Mouse (Mus musculus) liver, embryonic 13.5 days (tissue): Measurements from ENCODE around the gene Glrx2. TPM values are rescaled to one million over a fixed set of nuclear protein-coding genes. Genes with fewer than 3 reads are reported as not detected.
A peak's percentile ranks its signal among the peaks of the same experiment; 100 is the strongest.

Experiments used
- ATAC-seq: fragments of 200-750 bp; cut with Nextera tagmentation; 2 replicates; pipeline ENCODE4 v1.8.0; 2017; ENCODE audit warnings: low read depth, mild to moderate bottlenecking, moderate number of reproducible peaks, moderate library complexity
- DNase-seq: peaks from one replicate; pipeline ENCODE4 v3.0.0; 2022
- H3K27ac ChIP-seq: fragments of 300-500 bp; sonication (generic); 2 replicates; pipeline ENCODE4 v1.5.1; 2015; ENCODE audit warnings: moderate library complexity, mild to moderate bottlenecking, inconsistent platforms
- H3K27me3 ChIP-seq: fragments of 300-500 bp; sonication (generic); 2 replicates; pipeline ENCODE4 v1.6.1; 2015; ENCODE audit warnings: mild to moderate bottlenecking, inconsistent platforms
- H3K36me3 ChIP-seq: fragments of 300-500 bp; sonication (generic); 2 replicates; pipeline ENCODE4 v1.6.1; 2015; ENCODE audit warnings: mild to moderate bottlenecking, inconsistent platforms
- H3K4me1 ChIP-seq: fragments of 300-500 bp; sonication (generic); replicated peaks from 2 replicates; pipeline ENCODE4 v1.6.1; 2015; ENCODE audit warnings: inconsistent platforms
- H3K4me2 ChIP-seq: fragments of 300-500 bp; sonication (generic); 2 replicates; pipeline ENCODE4 v1.6.1; 2015; ENCODE audit warnings: inconsistent platforms, mild to moderate bottlenecking, moderate library complexity
- H3K4me3 ChIP-seq: fragments of 300-500 bp; sonication (generic); replicated peaks from 2 replicates; pipeline ENCODE4 v1.5.1; 2015; ENCODE audit warnings: mild to moderate bottlenecking, inconsistent platforms
- H3K9ac ChIP-seq: fragments of 300-500 bp; sonication (generic); 2 replicates; pipeline ENCODE4 v1.6.1; 2015; ENCODE audit warnings: mild to moderate bottlenecking, inconsistent platforms
- H3K9me3 ChIP-seq: fragments of 300-500 bp; sonication (generic); replicated peaks from 2 replicates; pipeline ENCODE4 v1.6.1; 2016; ENCODE audit warnings: inconsistent platforms
- WGBS: fragments of 180-500 bp; shearing (Covaris S2); methylation state at CpG from one replicate; pipeline ENCODE4 v1.1.7; 2015; ENCODE audit not compliant: insufficient replicate concordance; 5-methylcytosine and 5-hydroxymethylcytosine counted together
- polyA plus RNA-seq: library from polyadenylated mRNA; unstranded; fragments of >200 nt; fragmentation: Nextera tagmentation; extraction: Ambion mirVana; gene quantifications from 2 replicates; pipeline ENCODE4 v1.2.1, GENCODE M21; 2015

Gene Glrx2
- polyA plus RNA-seq, 1 experiment from 2014 or later = 72.3 TPM

DNA sequence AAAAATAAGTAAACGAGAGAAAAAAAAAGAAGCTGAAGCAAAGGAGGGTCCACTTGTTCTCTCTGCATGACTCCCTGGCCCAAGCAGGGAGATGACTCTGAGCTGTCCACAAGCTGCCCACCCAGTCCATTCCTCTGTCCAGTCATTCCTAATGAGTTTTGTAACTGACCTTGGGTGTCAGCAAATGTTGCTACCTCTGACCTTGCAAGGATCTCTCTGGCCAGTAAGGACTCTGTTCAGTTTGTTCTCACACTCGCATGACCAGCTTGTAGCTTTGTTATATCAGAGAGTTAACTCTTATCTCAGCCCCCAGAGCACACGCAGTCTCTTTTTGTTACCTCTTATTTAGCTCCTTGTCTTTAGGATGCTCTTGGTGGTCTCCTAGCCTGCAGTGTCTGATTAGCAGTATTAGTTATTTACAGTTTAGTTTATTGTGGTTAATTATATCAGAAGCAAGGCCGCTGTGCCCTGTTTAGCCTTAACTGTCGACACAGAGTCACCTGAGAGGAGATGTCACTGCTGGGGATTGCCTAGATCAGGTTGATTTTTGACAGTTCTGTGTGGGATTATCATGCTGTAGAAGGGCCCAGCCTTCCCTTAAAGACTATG is 8.4 kb downstream of the Glrx2 start:
- no peak overlapping the region for H3K4me3 ChIP-seq
- H3K36me3 ChIP-seq = no peaks in the 10 kb centered on the region
- no peaks in the 10 kb centered on the region for H3K9me3 ChIP-seq
- no peak overlapping the region; the same call in 1 of the 2 replicates for H3K27ac ChIP-seq
- peak; percentile 82 for ATAC-seq
- 20% methylated on average over 5 of the region's 5 CpGs for WGBS
- no peaks in the 10 kb centered on the region for H3K27me3 ChIP-seq
- H3K9ac ChIP-seq = no peak overlapping the region
- DNase-seq = no peak
- peaks cover 12% of the 10 kb centered on the region for H3K4me1 ChIP-seq
- no peak overlapping the region for H3K4me2 ChIP-seq

DNA sequence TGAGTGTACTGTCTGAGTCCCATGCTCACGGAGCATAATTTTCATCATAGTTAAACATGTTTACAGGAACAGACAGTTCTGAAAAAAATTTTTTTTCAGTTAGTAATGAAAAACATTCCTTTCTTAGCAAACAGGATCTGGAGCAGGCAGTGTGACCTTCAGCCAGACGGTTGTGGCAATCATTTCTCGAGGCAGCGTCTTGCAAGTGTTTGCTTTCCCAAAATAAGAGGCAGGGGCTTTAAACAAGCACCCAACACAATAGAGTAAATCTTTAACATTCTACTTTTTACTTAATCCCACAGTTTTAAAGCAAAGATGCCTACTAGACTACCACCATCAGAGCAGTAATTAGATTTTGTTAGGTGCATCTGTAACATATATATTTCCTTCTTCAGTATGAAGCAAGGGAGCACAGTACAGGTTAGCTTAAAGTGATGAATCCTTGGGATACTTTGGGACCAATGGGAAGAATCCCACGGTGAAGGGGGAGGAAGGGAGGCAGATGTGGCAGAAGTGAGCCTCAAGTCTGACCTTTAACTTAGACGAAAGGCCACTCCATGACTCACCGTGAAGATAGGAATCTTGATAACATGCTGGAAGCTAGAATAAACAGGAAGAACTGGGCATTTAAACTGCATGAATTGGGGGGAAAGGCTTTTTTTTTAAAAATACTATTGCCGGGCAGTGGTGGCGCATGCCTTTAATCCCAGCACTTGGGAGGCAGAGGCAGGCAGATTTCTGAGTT is 11.7 kb downstream of the Glrx2 start:
- Histone ChIP-seq H3K27me3 (no peaks in the 10 kb centered on the region), H3K27ac (no peak overlapping the region), H3K4me2 (no peak overlapping the region), H3K4me1 (peaks cover 12% of the 10 kb centered on the region), H3K9me3 (no peaks in the 10 kb centered on the region), H3K9ac (no peak overlapping the region), H3K36me3 (no peaks in the 10 kb centered on the region), H3K4me3 (no peak overlapping the region)
- 47% methylated on average over 9 of the region's 9 CpGs for WGBS
- ATAC-seq (no peak), DNase-seq (no peak)

DNA sequence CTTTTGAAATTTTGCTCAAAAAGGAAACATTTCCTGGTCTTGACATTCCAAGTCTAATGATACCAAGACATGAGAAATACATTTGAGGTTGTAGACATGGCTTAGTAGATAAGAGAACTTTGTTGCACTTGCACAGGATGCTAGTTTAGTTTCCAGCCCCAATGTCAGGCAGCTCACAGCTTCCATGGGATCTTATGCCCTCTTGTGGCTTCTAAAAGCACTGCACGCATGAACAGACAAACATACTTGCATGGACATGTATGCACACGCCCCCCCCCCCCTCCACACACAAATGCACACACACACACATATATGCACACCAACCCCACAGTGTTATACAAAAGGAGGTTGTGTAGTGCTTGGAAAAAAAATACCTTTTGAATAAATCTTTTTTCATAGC is 14.8 kb downstream of the Glrx2 start:
- H3K4me1 ChIP-seq = no peaks in the 10 kb centered on the region
- no peaks in the 10 kb centered on the region for H3K36me3 ChIP-seq
- no peaks in the 10 kb centered on the region for H3K9me3 ChIP-seq
- no peak overlapping the region for H3K4me2 ChIP-seq
- ATAC-seq = peak; percentile 68
- H3K27ac ChIP-seq = no peak overlapping the region
- DNase-seq = peak; percentile 39
- 43% methylated on average over 2 of the region's 2 CpGs for WGBS
- no peaks in the 10 kb centered on the region for H3K27me3 ChIP-seq
- no peak overlapping the region for H3K9ac ChIP-seq
- no peak overlapping the region for H3K4me3 ChIP-seq

DNA sequence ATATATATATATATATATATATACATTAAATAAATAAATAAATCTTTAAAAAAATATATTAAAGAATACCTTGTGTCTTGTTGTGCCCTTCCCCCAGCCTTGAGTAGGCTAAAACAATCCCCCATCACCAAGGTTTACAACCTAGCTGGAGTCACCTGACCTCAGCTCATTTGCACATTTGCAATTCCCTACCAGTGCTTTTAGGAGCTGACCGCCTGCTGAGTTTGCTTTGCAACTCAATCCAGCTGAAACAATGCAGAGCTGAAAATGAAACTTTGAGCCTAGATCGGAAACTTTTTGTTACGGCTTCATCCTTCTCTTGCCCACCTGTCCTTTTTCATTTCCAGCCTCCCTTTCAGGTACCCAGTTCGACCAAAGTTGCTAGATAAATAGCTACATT is 15.6 kb downstream of the Glrx2 start:
- no peaks in the 10 kb centered on the region for H3K4me1 ChIP-seq
- no peak overlapping the region for H3K4me2 ChIP-seq
- H3K4me3 ChIP-seq = no peak overlapping the region
- DNase-seq = no peak
- H3K9me3 ChIP-seq = no peaks in the 10 kb centered on the region
- H3K27ac ChIP-seq = no peak overlapping the region
- no peaks in the 10 kb centered on the region for H3K36me3 ChIP-seq
- H3K9ac ChIP-seq = no peak overlapping the region
- 64% methylated on average over 4 of the region's 4 CpGs for WGBS
- H3K27me3 ChIP-seq = no peaks in the 10 kb centered on the region
- no peak for ATAC-seq

DNA sequence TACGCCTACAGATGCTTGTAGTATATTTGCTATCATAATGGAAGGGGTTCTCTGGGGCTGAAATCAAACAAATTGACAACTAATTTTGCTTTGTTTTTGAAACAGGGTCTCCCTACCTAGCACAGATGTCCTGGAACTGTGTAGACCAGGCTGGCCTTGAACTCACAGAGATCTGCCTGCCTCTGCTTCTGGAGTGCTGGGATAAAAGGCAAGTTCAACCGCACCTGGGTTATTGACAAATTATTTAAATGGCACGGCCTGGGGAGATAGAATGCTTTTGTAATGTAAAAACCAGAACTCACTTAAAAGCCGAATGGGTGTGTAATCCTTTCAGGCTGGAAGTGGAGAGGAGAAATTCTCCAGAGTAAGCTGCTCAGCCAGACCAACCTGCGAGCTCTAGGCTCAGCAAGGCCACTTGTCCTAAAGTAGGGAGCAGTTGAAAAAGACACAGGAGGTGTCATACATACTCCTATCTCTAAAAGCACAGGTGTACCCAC is 17.8 kb downstream of the Glrx2 start:
- no peak overlapping the region for H3K4me3 ChIP-seq
- no peak for DNase-seq
- H3K4me1 ChIP-seq = no peaks in the 10 kb centered on the region
- no peak for ATAC-seq
- WGBS = 62% methylated on average over 5 of the region's 5 CpGs
- no peaks in the 10 kb centered on the region for H3K9me3 ChIP-seq
- H3K4me2 ChIP-seq = no peak overlapping the region
- no peaks in the 10 kb centered on the region for H3K36me3 ChIP-seq
- H3K27ac ChIP-seq = no peak overlapping the region
- H3K9ac ChIP-seq = no peak overlapping the region
- no peaks in the 10 kb centered on the region for H3K27me3 ChIP-seq

DNA sequence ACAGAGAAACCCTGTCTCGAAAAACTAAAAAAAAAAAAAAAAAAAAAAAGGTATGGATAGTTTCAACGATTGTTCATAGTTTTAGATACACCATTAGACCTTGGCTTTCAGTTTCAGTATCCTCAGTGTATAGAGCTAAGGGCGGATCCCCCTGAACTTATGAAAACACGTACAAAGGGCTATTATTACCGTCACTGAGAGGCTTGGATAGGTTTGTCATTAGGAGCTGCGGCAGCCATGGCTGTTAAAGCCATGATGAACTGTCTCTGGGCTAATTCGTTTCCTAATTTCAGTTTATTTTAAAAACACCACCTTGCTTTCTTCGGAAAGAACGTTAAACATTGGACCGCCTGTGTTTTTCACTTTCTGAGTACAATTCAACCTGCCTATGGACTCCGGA is 22.7 kb downstream of the Glrx2 start:
- peak overlapping the region; percentile 90; the same call in 1 of the 2 replicates for H3K27ac ChIP-seq
- ATAC-seq (no peak), DNase-seq (no peak)

DNA sequence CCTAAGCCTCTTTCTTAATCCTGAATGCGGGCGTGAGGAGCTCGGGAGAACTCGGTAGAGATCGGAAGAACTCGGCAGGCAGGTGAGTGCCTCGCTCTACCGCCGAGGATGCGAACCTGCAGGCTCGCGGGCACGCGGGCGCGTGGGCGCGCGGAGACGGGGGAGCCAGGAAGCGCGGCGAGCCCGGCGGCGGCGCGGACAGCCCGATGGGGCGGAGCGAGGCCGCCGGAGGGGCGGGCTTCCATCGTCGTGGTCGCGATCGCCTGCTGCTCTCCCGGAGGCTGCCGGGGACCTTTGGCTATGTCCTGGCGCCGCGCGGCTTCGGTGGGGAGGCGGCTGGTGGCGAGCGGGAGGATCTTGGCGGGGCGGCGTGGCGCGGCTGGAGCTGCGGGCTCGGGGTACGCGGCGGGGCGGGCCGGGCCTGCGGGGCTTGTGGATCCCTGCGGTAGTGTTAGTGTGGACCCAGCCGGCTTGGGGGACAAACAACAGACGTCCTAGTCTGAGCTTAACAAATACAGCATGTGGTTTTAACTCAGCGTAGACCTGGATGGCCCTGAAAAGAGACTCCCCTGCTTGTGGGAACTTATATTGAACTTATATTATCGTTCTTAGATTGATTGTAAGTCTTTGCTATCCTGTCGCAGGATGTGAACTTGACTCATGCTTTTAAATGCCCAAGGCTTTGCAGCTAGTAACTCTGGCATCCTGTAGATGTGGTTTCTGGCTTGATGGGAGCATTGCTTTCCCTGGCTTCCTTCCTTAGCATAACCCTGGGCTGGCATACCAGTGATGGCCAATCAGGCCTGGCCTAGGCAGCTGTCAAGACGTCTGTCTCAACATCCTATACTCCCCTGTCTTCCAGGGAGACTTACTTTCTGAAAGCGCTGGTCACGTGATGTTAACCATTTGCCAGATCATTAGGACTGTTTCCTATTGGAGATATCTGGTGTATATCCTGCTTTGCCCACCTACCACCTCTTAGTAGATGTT is 23.5 kb downstream of the Glrx2 start:
- under 1% methylated on average over 70 of the region's 71 CpGs for WGBS
- Histone ChIP-seq H3K9me3 (no peaks in the 10 kb centered on the region), H3K9ac (peak overlapping the region; percentile 85), H3K4me2 (peak overlapping the region; percentile 89), H3K27me3 (no peaks in the 10 kb centered on the region), H3K4me1 (peaks cover 31% of the 10 kb centered on the region), H3K4me3 (peak overlapping the region; percentile 83), H3K27ac (peak overlapping the region; percentile 90), H3K36me3 (peaks cover 15% of the 10 kb centered on the region)
- ATAC-seq (peak; percentile 93), DNase-seq (peak; percentile 71)

More for the DNA sequence above, 22.7 kb downstream of the Glrx2 start:
- H3K36me3 ChIP-seq = peaks cover 14% of the 10 kb centered on the region
- H3K9ac ChIP-seq = peak overlapping the region; percentile 85
- peak overlapping the region; percentile 89 for H3K4me2 ChIP-seq
- 18% methylated on average over 11 of the region's 11 CpGs for WGBS
- peak overlapping the region; percentile 83 for H3K4me3 ChIP-seq
- H3K9me3 ChIP-seq = no peaks in the 10 kb centered on the region
- H3K27me3 ChIP-seq = no peaks in the 10 kb centered on the region
- peaks cover 23% of the 10 kb centered on the region for H3K4me1 ChIP-seq

DNA sequence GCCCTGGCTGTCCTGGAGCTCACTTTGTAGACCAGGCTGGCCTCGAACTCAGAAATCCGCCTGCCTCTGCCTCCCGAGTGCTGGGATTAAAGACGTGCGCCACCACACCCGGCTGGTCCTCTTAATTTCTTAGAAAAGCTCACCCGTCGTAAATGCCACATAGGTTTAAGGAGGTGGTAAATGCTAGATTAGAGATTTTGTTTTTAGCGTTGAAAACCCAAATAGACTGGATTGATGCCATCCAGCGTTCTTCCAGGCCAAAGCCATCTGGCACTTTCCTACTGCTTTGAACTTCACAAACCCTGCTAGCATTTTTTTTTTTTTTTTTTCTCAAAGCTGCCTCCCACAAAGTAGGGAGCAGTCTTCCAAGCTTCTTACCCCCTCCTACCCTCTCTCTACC is 24.4 kb downstream of the Glrx2 start:
- Histone ChIP-seq H3K9me3 (no peaks in the 10 kb centered on the region), H3K27ac (peak overlapping the region; percentile 90; the same call in 1 of the 2 replicates), H3K36me3 (peaks cover 23% of the 10 kb centered on the region), H3K27me3 (no peaks in the 10 kb centered on the region), H3K4me1 (peaks cover 31% of the 10 kb centered on the region), H3K4me3 (peak overlapping the region; percentile 83), H3K4me2 (peak overlapping the region; percentile 89), H3K9ac (no peak overlapping the region; the same call in 1 of the 2 replicates)
- 68% methylated on average over 10 of the region's 10 CpGs for WGBS
- ATAC-seq = no peak
- DNase-seq = no peak

DNA sequence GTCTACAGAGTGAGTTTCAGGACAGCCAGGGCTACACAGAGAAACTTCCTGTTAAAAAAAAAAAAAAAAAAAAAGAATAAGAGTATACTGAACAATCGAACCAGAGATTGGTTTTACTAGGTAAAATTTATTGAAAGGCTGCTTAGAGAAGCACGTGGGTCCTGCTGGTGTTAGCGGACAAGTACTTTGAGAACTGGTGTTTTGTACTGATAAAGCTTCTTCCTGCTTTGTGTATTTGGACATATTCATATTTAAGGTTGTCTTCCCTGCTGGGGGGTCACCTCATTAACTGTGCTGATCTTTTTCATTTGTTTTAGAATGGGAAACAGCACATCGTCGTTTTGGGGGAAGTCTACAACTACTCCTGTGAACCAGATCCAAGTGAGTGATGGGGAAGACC is 25.2 kb downstream of the Glrx2 start:
- H3K4me3 ChIP-seq = no peak overlapping the region
- no peak for ATAC-seq
- H3K27ac ChIP-seq = no peak overlapping the region
- peaks cover 30% of the 10 kb centered on the region for H3K36me3 ChIP-seq
- H3K4me2 ChIP-seq = 0 out of 2 replicates have a peak overlapping the region, but pooled peaks have one; percentile 89
- WGBS = 49% methylated on average over 5 of the region's 5 CpGs
- no peaks in the 10 kb centered on the region for H3K27me3 ChIP-seq
- H3K9ac ChIP-seq = no peak overlapping the region
- H3K9me3 ChIP-seq = no peaks in the 10 kb centered on the region
- H3K4me1 ChIP-seq = peaks cover 31% of the 10 kb centered on the region
- DNase-seq = no peak

DNA sequence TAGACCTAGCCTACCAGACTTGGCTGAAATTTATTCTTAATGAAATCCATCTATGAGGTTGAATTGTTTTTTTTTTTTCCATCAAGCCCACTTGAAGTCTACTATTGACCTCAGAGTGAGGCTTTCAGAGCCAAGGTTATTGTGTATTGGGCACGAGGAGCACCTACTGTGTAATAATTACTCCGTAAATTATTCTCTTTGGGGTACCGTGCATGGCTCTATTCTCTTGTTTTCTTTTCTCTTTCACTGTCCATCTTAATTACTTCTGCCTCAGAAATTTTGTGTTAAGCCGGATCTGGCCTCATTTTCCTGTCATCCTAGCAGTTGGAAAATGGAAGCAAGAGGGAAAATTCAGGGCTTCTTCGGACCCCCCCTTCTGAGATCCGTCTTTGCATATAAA is 26.0 kb downstream of the Glrx2 start:
- WGBS = 89% methylated on average over 6 of the region's 6 CpGs
- ATAC-seq = no peak
- Histone ChIP-seq H3K4me3 (no peak overlapping the region), H3K36me3 (peaks cover 36% of the 10 kb centered on the region), H3K27me3 (no peaks in the 10 kb centered on the region), H3K4me2 (no peak overlapping the region), H3K4me1 (peaks cover 31% of the 10 kb centered on the region), H3K9ac (no peak overlapping the region), H3K27ac (no peak overlapping the region), H3K9me3 (no peaks in the 10 kb centered on the region)
- DNase-seq = no peak

DNA sequence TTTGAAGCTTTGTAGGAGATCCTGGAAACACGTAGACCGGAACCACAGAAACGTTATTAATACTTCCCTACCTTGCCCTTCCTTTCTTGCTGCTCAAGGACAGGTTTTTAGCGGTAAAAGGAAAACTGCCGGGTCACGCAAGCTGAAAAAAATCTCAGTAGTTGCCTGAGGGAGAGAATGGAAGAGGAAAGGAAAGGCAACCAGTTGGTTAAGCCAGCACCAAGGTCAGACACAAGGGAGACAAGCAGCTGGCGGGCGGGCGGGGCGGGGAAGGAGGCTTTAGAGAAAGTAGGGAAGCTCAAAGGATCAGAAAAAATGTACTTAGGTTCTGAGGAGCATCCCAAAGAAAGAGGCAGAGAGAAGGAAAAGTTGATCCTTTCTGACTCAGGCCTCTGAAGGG is 29.7 kb downstream of the Glrx2 start:
- 87% methylated on average over 10 of the region's 10 CpGs for WGBS
- no peak for ATAC-seq

More for the DNA sequence above, 29.7 kb downstream of the Glrx2 start:
- Histone ChIP-seq H3K4me1 (peaks cover 20% of the 10 kb centered on the region), H3K9ac (no peak overlapping the region), H3K4me2 (no peak overlapping the region), H3K27ac (no peak overlapping the region), H3K9me3 (no peaks in the 10 kb centered on the region), H3K36me3 (peaks cover 42% of the 10 kb centered on the region), H3K4me3 (no peak overlapping the region), H3K27me3 (no peaks in the 10 kb centered on the region)
- DNase-seq = no peak
